Mouse (Mus musculus): Measurements from ENCODE around the gene Dcun1d4.
"Not testable (repeated sequence)": the region's sequence is repeated elsewhere in the genome, so short reads cannot be mapped to it uniquely, and the experiment has no call there.

The Dcun1d4 gene

DNA sequence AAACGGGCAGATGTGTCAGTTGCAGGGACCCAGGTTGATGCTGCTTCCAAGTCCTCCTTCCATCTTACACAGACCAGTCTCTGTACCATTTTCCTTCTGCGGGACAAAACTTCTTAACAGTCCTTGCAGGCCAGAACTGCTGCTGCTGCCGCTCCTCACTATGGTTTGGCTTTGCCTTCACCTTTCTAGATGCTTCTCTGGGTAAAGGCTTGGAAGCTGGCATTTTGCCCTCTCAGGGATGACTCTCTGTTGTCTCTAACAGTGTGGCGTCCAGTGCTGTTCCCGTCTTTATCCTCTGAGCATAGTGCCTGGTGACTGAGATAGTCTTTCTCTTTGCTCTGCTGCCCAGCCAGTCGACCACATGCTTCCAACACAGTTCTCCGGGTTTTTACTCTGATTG is 66.5 kb downstream of the Dcun1d4 start:
- DNase-seq (ENCODE audit: low spot score in 2 of 2), result no peak

- DNase-seq (ENCODE audit: low spot score in 2 of 2), result no peak
Measured at GRCm38 (mm10) chr5:73548237-73548636, 67.4 kb downstream of the Dcun1d4 start.

GRCm38 (mm10) chr5:73548838-73549237 is 68.0 kb downstream of the Dcun1d4 start:
- DNase-seq (ENCODE audit: low spot score in 2 of 2), result no peak

DNA sequence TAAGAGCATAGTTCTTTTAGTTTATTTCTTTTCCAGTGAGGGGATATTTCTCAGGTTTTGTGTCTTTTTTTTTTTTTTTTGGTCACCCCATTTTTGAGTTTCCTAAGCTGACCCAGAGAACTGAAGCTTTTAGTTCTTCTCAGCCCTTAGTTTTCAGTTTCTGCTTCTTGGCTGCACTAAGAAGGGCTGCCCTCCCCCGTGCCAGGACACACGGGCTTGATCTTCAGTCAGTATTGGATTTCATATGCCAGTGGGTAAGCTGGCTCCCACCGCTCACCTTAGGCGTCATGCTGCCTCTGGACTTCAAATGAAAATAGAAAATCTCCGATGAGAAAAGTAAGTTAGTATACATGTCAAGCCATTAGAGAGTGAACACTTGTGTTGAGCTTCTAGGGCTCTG is 71.0 kb downstream of the Dcun1d4 start:
- no peak for DNase-seq (ENCODE audit: low spot score in 2 of 2)

- no peak for DNase-seq (ENCODE audit: low spot score in 2 of 2)
Measured at GRCm38 (mm10) chr5:73553903-73554302, 73.1 kb downstream of the Dcun1d4 start.

DNA sequence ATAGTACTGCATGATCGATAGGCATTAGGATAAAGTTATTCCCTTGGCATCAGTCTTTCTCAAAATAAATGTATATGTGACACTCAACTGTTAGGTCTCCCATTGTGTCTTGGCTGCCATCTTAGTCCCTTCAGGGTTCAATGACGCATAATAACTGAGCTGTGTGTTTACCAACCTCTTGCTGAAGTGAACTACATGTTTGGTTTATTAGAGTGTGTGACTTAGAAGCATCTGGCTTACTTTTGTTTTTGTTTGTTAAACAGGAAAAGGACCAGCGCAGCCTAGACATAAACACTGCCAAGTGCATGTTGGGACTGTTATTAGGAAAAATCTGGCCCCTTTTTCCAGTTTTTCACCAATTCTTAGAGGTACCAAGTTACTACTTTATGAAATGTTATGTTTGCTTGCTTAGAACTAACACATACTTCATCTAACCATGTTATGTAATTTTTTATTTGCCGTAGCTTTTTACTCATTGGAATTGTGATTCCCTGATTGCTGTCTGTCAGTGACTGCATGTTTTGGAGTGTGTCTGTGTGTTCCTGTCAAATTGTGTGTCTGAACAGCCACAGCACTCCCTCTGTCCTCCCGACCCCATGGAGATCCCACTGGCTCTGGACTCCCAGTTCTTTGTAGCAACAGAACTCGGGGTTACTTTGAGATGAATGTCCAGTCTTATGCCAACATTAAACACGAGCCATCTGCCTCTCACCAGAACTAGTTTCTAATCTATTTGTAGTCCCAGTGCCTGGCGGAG is 74.5 kb downstream of the Dcun1d4 start:
- DNase-seq (ENCODE audit: low spot score in 2 of 2), result no peak

DNA sequence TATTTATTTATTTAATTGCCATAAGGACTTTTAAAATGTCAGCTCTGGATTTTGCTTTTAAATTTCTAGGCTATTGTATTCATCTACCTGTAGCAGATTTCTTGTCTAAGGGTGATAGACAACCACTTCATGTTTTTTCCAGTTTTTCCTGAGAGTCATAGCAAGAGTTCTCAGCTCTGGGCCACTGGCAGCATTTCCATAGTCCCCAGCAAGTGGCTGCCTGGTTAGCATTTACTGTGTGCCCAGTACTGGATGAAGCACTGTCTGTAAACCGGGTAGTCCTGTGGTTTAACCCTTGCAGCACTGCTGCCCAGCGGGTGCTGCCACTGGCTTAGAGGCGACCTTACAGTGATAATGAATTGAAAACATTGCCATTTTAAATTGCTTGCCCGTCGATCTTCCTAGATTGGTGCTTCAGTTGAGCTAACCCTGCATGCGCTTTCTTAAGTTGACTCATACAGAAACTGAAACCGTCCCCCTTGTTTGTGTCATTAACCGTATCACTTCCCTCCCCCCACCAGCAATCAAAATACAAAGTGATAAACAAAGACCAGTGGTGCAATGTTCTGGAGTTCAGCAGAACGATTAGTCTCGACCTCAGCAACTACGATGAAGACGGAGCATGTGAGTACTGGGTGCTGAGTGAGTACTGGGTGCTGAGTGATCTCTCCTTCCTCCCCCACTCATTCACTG is 76.1 kb downstream of the Dcun1d4 start:
- DNase-seq (ENCODE audit: low spot score in 2 of 2), result no peak

GRCm38 (mm10) chr5:73558756-73559155 is 78.0 kb downstream of the Dcun1d4 start:
- no peak for DNase-seq (ENCODE audit: low spot score in 2 of 2)

DNA sequence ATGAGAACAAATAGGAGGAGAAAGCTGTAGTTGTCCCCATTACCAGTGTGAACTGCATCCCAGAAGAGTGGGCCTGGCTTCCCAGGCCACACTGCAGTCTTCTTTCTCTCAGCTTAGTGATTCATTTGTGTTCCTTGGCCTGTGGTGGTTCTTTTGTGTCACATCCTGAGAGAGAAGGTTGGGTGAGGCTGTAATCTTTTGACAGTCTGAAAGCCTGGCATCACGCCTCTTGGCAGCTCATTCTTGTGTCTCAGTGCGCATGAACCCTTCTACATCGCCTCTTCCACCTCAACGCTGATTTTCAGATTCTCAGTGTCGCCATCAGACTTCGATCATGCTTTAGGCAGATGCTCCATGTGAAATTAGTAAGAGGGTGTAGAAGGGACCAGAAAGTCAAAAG is 83.2 kb downstream of the Dcun1d4 start:
- no peak for DNase-seq (ENCODE audit: low spot score in 2 of 2)

GRCm38 (mm10) chr5:73566119-73566518 is 85.3 kb downstream of the Dcun1d4 start:
- DNase-seq (ENCODE audit: low spot score in 2 of 2), result no peak

DNA sequence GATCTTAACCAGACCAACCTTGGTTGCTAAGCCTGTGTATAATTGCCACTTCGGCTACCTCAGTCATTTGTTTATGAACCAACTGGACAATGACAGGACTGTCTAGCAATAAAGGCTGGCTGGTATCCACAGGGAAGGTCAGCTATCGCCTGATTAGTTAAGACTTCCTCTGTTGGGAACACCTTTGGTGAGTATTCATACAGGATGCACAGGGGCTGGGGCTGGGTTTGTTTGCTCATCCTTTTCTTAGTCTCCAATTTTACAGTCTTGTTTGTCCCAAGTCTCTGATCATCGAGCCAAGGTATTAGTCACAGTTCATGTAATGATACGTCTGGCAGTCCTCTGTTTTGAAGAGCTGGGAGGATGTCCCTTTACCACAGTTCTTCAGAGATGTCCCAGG is 86.1 kb downstream of the Dcun1d4 start:
- no peak for DNase-seq (ENCODE audit: low spot score in 2 of 2)

DNA sequence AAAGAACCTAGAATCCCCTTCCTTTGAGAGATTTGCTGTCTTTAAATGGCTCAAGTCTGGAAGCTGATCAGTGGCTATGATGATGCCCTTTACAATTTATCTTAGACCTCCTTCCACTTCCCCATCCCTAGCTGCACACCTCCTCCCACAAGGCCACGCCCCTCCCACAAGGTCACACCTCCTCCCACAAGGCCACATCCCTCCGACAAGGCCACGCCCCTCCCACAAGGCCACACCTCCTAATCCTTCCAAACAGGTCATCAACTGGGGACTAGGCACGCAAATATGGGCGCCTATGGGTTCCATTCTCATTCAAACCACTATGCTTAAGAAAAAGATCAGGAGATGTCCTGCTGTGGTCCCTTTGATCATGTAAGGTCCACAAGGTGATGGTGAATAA is 88.4 kb downstream of the Dcun1d4 start:
- DNase-seq (ENCODE audit: low spot score in 2 of 2), result no peak

DNA sequence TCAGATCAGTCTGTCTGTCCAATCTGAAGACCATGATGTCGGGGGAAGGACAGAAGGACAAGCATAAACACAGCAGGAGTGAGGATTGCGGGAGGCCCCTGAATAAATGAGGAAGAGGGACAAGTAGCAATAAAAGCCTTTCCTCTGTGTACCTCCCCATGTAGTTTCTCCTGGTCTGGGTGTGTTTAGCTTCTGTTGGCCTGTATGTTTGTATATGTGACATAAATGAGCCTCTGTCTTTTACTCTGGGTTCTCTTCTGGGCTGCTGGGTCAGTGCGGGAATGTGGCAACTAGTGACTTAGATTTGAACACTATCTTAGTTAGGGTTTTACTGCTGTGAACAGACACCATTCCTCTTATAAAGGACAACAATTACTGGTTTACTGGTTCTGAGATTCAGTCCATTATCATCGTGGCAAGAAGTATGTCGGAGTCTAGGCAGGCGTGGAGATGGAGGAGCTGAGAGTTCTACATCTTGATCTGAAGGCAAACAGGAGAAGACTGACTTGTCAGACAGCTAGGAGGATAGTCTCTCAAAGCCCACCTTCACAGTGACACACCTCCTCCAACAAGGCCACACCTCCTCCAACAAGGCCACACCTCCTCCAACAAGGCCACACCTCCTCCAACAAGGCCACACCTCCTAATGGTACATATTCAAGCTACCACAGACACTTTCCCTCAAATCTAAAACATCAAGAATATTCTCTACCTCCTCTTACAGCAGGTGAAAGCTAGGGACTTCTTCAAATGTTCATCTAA is 90.8 kb downstream of the Dcun1d4 start:
- no peak for DNase-seq (ENCODE audit: low spot score in 2 of 2)

GRCm38 (mm10) chr5:73572846-73573245 is 92.0 kb downstream of the Dcun1d4 start:
- DNase-seq (ENCODE audit: low spot score in 2 of 2), result no peak

DNA sequence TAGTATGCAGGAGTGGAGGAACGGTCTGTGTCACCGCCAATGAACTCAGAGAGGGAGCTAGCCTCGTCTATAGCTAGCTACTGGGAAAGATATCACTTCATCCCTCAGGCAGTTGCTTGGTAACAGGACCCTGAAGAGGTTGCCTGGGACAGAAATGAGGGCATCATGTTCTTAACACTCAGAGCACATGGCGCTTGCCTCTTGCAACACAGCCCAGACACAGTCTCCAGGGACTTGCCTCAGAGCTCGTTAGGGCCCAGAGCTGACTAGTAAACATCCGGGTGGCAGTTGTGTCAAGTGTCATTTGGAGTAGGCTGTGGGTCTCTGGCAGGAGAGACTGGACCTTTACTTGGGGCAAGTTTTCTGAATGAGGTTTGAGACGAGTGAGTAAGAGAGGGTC is 93.0 kb downstream of the Dcun1d4 start:
- no peak for DNase-seq (ENCODE audit: low spot score in 2 of 2)

- DNase-seq (ENCODE audit: low spot score in 2 of 2), result no peak
Measured at GRCm38 (mm10) chr5:73574616-73575015, 93.8 kb downstream of the Dcun1d4 start.

- peak; percentile 43 to 58 for DNase-seq (ENCODE audit: low spot score in 2 of 2)
Measured at GRCm38 (mm10) chr5:73576708-73577107, 95.9 kb downstream of the Dcun1d4 start.

- DNase-seq (ENCODE audit: low spot score in 2 of 2), result no peak
Measured at GRCm38 (mm10) chr5:73578131-73578530, 97.3 kb downstream of the Dcun1d4 start.

DNA sequence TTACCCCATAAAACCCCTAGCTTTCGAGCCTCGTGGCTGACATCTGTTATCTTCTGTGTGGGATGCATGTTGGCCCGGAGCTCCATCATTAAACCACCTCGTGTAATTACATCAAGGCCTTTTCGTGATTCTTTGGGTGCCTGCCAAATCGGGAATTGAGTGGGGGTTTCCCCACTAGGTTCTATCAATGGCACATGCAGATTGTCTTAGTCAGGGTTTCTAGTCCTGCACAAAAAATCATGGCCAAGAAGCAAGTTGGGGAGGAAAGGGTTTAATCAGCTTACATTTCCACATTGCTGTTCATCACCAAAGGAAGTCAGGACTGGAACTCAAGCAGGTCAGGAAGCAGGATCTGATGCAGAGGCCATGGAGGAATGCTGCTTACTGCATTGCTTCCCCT is 103.2 kb downstream of the Dcun1d4 start:
- not testable (repeated sequence) for DNase-seq (ENCODE audit: low spot score in 2 of 2)

DNA sequence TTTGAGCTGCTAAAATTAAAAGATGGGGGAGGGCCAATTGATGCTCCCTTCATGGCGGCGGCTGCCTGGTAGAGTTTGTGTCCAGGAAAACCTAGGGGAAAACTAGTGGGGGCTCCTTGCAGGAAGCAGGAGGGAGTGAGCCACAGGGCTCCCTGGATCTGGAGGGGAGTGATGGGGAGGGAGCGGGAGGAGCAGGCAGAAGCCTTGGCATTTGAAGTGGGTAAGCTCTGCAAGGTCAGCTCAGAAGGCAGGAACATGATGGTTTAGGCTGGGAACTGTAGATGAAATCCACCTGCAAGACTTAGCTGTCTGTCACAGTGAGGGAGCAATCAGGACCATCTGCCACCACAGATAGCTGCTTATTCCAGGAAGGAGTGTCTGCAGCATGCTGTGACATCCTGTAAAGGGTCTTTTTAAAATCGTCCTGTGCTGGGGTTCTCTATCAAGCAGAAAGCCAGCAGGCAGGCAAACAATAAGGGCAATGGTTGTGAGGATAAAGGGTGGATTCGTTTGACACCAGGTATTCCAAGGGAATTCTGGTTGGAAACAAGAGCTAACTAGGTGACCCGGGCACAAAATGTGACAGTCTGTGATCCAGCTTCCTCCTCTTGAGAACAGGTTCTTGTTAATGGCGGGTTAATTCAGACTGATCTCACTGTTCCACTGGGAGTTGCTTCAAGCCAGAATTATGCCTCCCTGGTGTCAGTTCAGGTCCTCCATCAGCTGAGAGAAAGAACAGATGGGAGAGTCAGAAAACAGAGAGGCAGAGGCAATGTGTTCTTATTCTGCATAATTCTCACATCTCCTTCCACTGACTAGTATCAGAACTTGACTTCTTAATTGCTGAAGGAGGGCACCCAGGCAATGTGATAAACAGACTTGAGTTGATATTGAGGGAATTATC is 104.7 kb downstream of the Dcun1d4 start:
- no peak for DNase-seq (ENCODE audit: low spot score in 2 of 2)

DNA sequence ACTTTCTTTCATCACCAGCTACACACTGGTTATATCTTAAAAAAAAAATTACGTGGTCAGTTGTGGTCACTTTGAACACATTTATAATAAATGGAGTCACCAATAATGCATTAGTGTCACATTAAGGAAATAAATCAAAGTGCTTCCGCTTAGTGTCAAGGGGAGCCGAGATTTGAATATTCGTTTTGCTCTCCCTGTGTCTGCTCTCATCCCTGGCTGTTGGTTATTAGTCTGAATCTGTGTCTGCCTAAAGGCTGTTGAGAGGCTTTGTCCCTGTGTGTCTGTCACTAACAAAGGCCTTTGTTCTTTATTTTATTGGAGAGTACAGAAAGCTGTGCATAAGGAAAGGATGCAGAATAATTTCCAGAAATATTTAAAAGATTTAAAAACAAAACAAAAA is 105.8 kb downstream of the Dcun1d4 start:
- DNase-seq (ENCODE audit: low spot score in 2 of 2), result no peak

DNA sequence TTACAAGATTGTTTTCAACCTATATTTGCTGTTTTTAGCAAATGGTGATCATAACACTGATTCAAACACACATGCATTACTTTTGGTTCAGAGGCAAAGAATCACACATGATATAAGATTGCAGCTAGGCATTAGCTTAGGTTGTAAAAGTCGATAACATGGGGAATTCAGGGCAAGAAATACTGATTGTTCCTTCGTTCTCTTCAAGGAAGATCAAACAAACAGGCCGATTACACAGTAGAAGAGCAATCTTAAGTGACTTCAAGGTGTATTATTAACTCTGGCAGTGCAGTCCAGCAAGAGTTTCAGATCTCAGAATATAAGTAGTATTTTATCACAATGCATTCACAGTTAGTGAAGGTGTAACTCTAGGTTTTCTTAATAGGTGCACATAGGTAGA is 106.3 kb downstream of the Dcun1d4 start:
- DNase-seq (ENCODE audit: low spot score in 2 of 2), result no peak
